Mouse (Mus musculus): ENCODE results near the gene Acy3.

DNA sequence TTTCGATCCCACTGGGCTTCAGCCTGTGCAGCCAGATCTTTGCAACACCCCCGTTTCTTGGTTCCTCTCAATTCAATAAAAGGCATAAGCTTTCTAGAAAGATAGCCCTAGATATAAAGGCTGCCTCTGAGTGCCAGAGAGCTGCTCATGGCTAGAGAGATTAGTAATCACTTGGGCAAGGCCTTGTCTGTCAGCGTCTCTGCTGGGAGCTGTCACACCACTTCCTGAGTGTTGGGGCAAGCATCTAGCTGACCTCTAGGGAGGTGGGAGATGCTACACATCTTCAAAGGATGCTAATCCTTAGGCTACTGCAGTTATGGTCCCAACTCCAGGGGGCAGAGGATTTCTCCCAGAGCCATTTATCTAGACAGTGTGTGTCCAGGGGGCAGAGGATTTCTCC lies 19.1 kb upstream of the Acy3 start:
- TF ChIP-seq CTCF (IDR thresholded peaks at IDR 0.05; ENCODE audit: low read depth) (no peak), EP300 (optimal IDR thresholded peaks at IDR 0.05) (no peak)

All from stomach, postnatal 0 days (tissue).